Mouse (Mus musculus): ENCODE measurements around the gene Ugt1a8. TPM values are rescaled to one million over a fixed set of nuclear protein-coding genes. Genes with fewer than 3 reads are reported as not detected.
"Not testable (repeated sequence)": the region's sequence is repeated elsewhere in the genome, so short reads cannot be mapped to it uniquely, and the experiment has no call there.

Ugt1a8 gene
- total RNA-seq, 2 experiments from 2014 or later, result not detected

DNA sequence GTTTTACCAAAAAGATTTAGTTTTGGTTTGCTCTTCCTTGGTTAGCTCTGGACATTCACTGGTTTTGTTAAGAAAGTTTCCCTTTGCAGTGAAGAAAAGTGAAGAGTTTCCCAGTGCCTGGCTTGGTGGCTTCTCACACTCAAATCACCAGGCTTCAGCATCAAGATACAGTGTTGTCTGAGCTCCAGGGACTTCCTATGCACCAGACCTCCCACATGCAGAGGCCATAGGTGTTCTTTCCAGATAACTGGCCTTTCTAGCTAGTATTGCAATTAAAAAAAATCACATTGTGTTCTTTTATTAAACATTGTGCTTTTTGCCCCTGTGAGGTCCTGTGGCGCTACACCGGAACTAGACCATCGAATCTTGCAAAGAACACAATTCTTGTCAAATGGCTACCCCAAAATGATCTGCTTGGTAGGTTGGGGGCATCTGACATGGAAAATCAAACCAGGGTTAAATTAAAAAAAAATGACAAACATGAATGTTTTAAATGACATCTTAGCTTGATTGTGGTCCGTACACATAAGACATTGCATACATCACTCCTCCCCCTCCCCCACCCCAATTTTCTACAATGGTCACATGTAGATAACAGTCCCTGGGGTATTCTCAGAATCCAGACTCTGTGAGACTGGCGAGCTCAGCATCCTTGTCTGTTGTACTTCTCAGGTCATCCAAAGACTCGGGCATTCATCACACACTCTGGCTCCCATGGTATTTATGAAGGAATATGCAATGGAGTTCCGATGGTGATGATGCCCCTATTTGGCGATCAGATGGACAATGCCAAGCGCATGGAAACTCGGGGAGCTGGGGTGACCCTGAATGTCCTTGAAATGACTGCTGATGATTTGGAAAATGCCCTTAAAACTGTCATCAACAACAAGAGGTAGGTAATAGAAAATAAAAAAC lies 128.1 kb downstream of the Ugt1a8 start:
- DNase-seq (ENCODE audit: low spot score in 2 of 2), result no peak
- intact Hi-C loops (cut with DNase I), result no loop called here

- intact Hi-C loops (cut with DNase I), result no loop called here
- no peak for DNase-seq (ENCODE audit: low spot score in 2 of 2)
Measured at GRCm38 (mm10) chr1:88216551-88216950, 128.9 kb downstream of the Ugt1a8 start.

GRCm38 (mm10) chr1:88217144-88217543 lies 129.5 kb downstream of the Ugt1a8 start:
- no peak for DNase-seq (ENCODE audit: low spot score in 2 of 2)
- intact Hi-C loops (cut with DNase I), result no loop called here

DNA sequence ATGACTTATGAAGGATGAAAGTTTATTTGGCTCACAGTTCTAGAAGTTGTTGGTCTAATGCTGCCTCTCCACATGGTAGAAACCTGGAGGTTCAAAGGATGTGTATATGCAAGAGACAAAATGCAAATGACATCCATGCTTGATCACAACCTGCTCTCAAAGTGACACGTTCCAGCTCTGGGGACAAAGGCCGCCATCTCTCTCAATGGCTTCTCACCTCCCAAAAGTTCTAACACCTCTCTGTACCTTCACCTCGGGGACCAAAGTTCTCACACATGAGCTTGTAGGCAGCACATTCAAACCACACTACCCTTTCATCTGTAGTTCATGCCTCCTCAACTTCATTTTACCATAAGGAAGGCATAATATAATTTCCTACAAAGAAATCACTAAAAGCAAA lies 130.0 kb downstream of the Ugt1a8 start:
- DNase-seq (ENCODE audit: low spot score in 2 of 2), result no peak

GRCm38 (mm10) chr1:88218051-88218450 lies 130.4 kb downstream of the Ugt1a8 start:
- intact Hi-C loops (cut with DNase I), result no loop called here

More for the DNA sequence above, 130.0 kb downstream of the Ugt1a8 start:
- intact Hi-C loops (cut with DNase I), result no loop called here

DNA sequence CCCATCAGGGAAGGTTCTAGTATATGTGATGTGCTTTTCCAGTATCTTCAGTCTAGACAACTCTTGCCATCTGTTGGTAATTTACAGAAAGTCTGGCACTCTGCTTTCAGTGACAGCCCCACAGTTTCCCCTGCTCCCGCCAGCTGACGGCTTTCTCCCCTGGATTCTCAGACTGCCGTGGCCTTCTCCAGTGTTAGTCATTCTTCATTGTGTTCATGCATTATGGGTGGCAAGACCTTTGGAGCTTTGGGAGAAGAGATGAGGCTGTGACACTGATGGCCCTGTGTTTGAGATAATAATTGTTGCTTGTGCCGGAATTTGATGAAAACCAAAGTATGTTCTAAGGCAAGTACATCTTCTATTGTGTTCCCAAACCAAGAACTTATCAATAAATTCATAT lies 131.0 kb downstream of the Ugt1a8 start:
- intact Hi-C loops (cut with DNase I), result no loop called here
- no peak for DNase-seq (ENCODE audit: low spot score in 2 of 2)

More at GRCm38 (mm10) chr1:88218051-88218450, 130.4 kb downstream of the Ugt1a8 start:
- no peak for DNase-seq (ENCODE audit: low spot score in 2 of 2)

DNA sequence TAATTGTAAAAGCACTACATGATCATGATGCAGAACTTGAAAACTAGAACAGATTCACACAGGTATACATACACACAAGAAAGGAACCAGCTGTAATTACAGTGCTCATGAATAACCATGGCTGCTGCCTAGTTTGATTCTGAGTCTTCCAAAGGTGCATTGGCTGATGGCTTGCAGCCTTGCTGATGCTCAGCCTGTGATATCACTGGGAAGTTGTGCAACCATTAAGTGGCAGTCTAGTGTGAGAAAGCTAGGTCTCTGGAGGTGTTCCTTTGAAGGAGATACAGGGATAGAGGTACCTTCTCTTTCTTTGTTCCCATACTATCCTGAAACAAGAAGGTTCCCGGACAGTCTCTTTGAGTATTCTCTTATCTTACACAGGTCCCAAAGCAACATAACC lies 131.4 kb downstream of the Ugt1a8 start:
- DNase-seq (ENCODE audit: low spot score in 2 of 2), result no peak
- intact Hi-C loops (cut with DNase I), result no loop called here

DNA sequence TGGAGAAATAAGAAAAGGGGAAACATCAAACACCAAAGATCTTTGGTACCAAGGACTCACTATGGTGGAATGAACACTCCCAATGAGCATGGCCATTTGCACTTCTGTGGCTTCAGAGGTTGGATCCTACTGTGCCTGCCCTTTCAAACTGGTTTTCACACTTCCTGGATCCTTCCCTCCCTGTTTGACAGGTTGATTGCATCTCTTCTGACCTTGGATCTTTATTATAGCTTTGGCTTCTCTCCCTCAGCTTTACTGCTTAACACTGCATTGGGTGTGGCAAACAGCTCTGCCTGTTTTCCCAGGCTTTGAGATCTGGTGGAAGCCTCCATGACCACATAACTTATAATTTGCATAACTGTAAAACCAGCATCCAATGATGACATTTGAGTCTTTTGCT lies 132.7 kb downstream of the Ugt1a8 start:
- no peak for DNase-seq (ENCODE audit: low spot score in 2 of 2)
- intact Hi-C loops (cut with DNase I), result no loop called here

DNA sequence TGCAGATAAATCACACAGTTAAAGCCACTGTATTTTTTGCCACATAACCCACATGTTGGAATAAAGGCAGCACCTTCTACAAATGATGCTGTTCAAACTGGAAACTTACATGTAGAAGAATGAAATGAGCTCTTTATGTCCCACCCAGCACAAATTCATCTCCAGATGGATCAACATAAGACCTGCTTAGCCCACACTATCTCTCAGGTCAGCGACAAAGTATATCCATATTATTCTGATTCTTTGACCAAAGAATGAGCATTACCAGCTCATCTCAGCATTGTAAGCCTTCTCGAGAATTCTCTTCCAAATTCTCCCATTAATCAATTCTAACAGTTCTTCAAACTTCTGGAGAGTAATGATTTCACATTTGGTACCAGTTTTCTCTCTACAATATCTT lies 134.6 kb downstream of the Ugt1a8 start:
- intact Hi-C loops (cut with DNase I), result no loop called here
- DNase-seq (ENCODE audit: low spot score in 2 of 2), result no peak

DNA sequence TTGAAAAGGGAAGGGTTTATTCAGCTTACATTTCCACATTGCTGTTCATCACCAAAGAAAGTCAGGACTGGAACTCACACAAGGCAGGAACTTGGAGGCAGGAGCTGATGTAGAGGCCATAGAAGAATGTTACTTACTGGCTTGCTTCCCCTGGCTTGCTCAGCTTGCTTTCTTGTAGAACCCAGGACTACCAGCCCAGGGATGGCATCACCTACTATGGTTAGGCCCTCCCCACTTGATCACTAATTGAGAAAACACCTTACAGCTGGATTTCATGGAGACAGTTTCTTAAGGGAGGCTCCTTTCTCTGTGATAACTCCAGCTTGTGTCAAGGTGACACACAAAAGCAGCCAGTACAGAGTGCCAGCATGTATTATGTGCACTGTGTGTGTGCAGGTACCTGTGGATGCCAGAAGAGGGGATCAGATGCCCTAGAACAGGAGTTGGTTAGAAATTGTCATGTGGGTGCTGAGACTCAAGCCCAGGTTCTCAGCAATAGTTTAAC lies 135.4 kb downstream of the Ugt1a8 start:
- DNase-seq (ENCODE audit: low spot score in 2 of 2), result peak in 1 of 2 experiments; percentile 4
- intact Hi-C loops (cut with DNase I), result not testable (repeated sequence)

DNA sequence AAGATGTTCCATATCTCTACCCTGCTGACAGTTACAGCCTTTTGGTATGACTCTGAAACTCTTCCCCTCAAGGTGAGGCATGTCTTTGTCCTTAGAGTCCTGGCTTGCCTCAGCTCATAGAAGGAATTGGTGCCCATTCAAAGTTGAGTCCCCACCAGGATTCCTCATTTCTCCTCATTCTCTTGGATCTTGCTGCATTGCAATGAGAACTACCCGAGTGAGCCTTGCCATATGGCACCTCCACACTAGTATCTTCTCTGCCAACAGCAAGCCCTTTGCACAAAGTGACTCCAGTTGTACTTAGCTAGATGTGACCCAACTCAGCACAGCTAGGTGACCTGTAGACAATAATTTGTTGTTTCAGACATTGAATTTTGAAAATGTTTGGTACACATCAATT lies 136.0 kb downstream of the Ugt1a8 start:
- peak in 1 of 2 experiments; percentile 14 for DNase-seq (ENCODE audit: low spot score in 2 of 2)
- intact Hi-C loops (cut with DNase I), result no loop called here

DNA sequence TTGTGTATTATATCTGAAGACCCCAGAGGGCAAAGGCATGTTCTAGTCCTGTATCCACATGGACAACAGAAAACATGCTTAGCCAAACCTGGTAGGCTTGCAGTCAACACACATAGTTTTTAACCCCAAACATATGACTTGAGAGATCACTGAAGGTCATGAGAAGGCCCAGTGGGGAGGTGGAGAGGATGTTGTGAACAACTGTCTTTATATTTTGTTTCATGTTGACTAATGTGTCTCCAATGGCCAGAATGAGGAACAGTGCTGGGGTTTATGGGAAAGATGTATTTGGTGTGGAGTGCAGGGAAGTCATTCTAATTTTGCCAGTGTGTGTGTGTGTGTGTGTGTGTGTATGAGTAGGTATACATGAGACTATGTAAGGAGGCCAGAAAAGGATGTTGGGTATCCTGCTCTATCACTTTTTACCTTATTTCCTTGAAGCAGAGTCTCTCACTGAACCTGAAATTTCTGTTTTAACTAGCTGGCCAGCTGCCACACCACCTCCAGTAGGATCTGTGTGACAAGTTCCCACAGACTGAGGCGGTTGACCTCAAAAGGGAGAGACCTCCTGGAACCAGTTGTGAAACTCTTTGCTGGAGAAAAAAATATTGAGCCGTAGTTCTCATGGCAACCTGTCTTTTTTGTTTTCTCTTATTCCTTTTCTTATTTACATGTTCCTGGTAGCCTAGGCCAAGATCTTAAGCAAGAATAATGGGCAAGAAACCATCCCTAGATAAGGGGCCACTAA lies 136.6 kb downstream of the Ugt1a8 start:
- intact Hi-C loops (cut with DNase I), result no loop called here
- peak in 1 of 2 experiments; percentile 1 for DNase-seq (ENCODE audit: low spot score in 2 of 2)

DNA sequence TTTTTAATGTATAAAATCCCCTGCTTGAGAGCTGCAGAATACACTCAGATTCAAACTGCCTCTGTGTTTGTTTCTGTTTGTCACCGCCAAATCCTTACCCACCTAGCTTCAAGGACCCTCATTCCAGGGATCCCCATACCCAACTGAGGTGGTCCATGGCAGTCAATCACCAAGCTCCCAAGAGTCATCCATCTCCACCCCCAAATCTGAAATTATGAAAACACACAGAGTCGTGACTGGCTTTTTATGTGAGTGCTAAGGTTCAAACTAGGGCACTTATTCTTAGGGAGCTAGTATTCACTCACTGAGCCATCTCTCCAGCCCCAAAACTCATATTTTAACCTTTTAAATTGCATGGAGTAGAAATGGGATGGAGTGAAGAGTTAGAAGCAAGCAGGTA lies 137.7 kb downstream of the Ugt1a8 start:
- DNase-seq (ENCODE audit: low spot score in 2 of 2); intact Hi-C loops (cut with DNase I): not testable (repeated sequence)

DNA sequence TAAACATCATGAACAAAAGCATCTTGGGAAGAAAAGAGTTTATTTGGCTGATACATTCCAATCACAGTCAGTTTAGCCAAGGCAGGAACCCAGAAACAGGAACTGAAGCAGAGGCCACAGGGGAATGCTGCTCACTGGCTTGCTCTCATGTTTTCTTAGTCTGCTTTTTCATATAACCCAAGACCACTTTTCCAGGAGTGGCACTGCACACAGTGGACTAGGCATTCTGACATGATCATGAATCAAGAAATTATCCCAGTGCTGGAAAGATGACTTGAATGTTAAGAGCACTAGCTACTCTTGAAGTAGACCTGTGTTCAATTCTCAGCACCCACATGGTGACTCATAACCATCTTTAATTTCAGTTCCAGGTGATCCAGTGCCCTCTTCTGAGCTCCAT lies 138.1 kb downstream of the Ugt1a8 start:
- no peak for DNase-seq (ENCODE audit: low spot score in 2 of 2)
- intact Hi-C loops (cut with DNase I), result no loop called here

- intact Hi-C loops (cut with DNase I), result no loop called here
- no peak for DNase-seq (ENCODE audit: low spot score in 2 of 2)
Measured at GRCm38 (mm10) chr1:88226670-88227379, 139.2 kb downstream of the Ugt1a8 start, which contains the start of gene Mroh2a. Gene Mroh2a, plus strand, starts transcription at chr1:88226986.

DNA sequence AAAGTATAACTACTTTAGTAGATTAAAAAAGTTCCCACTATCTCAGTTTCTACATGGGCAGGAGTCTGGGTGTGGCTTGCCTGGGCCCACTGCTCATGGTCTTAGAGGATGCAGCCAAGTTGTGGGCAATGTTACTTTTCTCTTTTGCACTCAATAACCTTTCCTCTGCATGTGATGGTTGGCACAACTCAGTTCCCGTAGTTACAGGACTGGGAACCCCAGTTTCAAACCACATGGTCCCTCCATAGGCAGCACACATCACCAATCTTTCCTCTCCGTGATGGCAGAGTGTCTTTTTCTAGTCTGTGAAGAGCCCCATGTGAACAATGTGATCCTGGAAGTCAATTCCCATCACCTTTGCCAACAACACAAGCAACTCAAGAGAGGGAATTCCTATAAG lies 139.9 kb downstream of the Ugt1a8 start:
- intact Hi-C loops (cut with DNase I), result no loop called here
- no peak for DNase-seq (ENCODE audit: low spot score in 2 of 2)

- no peak for DNase-seq (ENCODE audit: low spot score in 2 of 2)
- intact Hi-C loops (cut with DNase I), result no loop called here
Measured at GRCm38 (mm10) chr1:88228121-88228520, 140.5 kb downstream of the Ugt1a8 start.

DNA sequence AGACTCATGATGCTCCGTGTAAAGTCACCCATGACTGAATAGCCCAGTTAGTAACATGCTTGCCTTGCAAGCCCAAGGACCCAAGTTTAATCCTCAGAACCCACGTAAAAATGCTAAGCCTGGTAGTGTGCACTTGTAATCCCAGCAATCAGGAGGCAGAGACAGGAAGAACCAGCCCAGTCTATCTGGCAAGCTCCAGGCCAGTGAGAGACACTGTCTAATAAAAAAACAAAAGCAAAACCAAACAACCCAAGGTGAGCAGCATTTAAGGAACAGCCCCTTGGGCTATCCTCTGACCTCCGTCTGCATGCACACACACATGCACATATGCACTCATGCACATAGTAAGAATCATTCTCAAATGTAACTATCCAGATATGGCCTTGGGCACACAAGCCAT lies 142.0 kb downstream of the Ugt1a8 start:
- intact Hi-C loops (cut with DNase I), result no loop called here
- DNase-seq (ENCODE audit: low spot score in 2 of 2), result no peak

DNA sequence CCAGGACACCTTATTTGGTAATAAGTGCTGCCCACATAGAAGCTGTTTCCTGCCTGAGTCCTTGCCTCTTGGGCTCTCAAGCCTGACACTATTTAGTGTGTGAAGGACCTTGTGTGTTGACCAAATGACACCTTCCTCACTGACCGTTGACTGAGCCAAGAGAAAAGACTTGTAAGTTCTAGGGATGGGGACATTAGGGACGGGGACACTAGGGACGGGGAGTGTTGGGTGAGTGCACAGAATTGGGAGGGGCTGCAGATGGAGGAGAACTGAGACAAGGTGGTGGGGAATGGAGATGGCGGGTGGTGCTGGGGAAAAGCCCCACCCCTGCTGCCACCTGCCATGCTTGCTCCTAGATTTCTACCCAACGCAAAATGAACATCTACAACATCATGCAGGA lies 142.4 kb downstream of the Ugt1a8 start:
- intact Hi-C loops (cut with DNase I), result no loop called here
- no peak for DNase-seq (ENCODE audit: low spot score in 2 of 2)

DNA sequence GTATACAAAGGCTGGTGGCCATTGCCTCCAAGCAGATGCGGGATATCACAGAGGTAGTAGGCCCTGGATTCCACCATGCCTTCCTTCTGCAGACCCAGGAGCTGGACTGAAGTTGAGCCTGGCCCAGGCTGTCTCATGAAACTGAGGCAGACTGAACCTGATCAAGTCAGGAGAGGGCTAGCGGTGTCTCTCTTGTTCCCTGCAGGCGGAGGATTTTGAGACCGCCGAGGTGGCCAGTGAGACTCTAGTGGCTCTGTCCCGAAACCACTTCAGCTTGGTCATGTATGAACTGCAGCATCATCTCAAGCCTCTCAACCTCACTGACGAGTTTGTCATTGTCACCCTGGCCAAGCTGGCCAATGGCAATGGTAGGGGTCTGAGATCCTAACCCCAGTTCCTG lies 142.8 kb downstream of the Ugt1a8 start:
- intact Hi-C loops (cut with DNase I), result no loop called here
- DNase-seq (ENCODE audit: low spot score in 2 of 2), result no peak

All from left cerebral cortex, postnatal 25 days (tissue).